Mouse (Mus musculus) stomach, embryonic 14.5 days (tissue): ENCODE results near the gene Nr2c2. TPM values are rescaled to one million over a fixed set of nuclear protein-coding genes. Genes with fewer than 3 reads are reported as not detected.
A peak's percentile ranks its signal among the peaks of the same experiment; 100 is the strongest.
"Not testable (repeated sequence)": the region's sequence is repeated elsewhere in the genome, so short reads cannot be mapped to it uniquely, and the experiment has no call there.

Experiments
- ATAC-seq: fragments of 200-750 bp; cut with Nextera tagmentation; 2 replicates; pipeline ENCODE4 v1.8.0; 2017; ENCODE audit warnings: low read depth, moderate TSS enrichment; ENCODE audit not compliant: insufficient number of reproducible peaks, insufficient read depth, low FRiP score
- H3K27ac ChIP-seq: fragments of 300-500 bp; sonication (generic); 2 replicates; pipeline ENCODE4 v1.5.1; 2014; ENCODE audit warnings: mild to moderate bottlenecking, low read length, moderate library complexity, mixed read lengths
- H3K27me3 ChIP-seq: fragments of 300-500 bp; sonication (generic); 2 replicates; pipeline ENCODE4 v1.6.1; 2014; ENCODE audit warnings: low read length, control low read depth, mixed read lengths; ENCODE audit not compliant: control insufficient read depth, insufficient read depth
- H3K36me3 ChIP-seq: fragments of 300-500 bp; sonication (generic); 2 replicates; pipeline ENCODE4 v1.6.1; 2014; ENCODE audit warnings: mild to moderate bottlenecking, control low read depth, low read length, moderate library complexity, mixed read lengths; ENCODE audit not compliant: control insufficient read depth, insufficient read depth
- H3K4me1 ChIP-seq: fragments of 300-500 bp; sonication (generic); 2 replicates; pipeline ENCODE4 v1.6.1; 2014; ENCODE audit warnings: low read length, control low read depth, mixed read lengths; ENCODE audit not compliant: control insufficient read depth, insufficient read depth
- H3K4me2 ChIP-seq: fragments of 300-500 bp; sonication (generic); replicated peaks from 2 replicates; pipeline ENCODE4 v1.6.1; 2014; ENCODE audit warnings: low read depth, low read length, control low read depth
- H3K4me3 ChIP-seq: fragments of 300-500 bp; sonication (generic); 2 replicates; pipeline ENCODE4 v1.5.1; 2014; ENCODE audit warnings: low read depth, low read length, control low read depth
- H3K9ac ChIP-seq: fragments of 300-500 bp; sonication (generic); replicated peaks from 2 replicates; pipeline ENCODE4 v1.6.1; 2014; ENCODE audit warnings: low read depth, mild to moderate bottlenecking, control low read depth, low read length, moderate library complexity, mixed read lengths
- H3K9me3 ChIP-seq: fragments of 300-500 bp; sonication (generic); 2 replicates; pipeline ENCODE4 v1.6.1; 2016; ENCODE audit warnings: low read depth, low read length, control low read depth; ENCODE audit not compliant: control insufficient read depth
- WGBS: fragments of 180-500 bp; shearing (Covaris S2); extraction: QIAGEN DNeasy Blood & Tissue Kit; methylation state at CpG from one replicate; pipeline ENCODE4 v1.1.7; 2014; 5-methylcytosine and 5-hydroxymethylcytosine counted together
- polyA plus RNA-seq: library from polyadenylated mRNA; unstranded; fragments of >200 nt; fragmentation: Nextera tagmentation; extraction: Ambion mirVana; gene quantifications from 2 replicates; pipeline ENCODE4 v1.2.1, GENCODE M21; 2014

The Nr2c2 gene
- polyA plus RNA-seq, 1 experiment from 2014 or later = 31.1 TPM

DNA sequence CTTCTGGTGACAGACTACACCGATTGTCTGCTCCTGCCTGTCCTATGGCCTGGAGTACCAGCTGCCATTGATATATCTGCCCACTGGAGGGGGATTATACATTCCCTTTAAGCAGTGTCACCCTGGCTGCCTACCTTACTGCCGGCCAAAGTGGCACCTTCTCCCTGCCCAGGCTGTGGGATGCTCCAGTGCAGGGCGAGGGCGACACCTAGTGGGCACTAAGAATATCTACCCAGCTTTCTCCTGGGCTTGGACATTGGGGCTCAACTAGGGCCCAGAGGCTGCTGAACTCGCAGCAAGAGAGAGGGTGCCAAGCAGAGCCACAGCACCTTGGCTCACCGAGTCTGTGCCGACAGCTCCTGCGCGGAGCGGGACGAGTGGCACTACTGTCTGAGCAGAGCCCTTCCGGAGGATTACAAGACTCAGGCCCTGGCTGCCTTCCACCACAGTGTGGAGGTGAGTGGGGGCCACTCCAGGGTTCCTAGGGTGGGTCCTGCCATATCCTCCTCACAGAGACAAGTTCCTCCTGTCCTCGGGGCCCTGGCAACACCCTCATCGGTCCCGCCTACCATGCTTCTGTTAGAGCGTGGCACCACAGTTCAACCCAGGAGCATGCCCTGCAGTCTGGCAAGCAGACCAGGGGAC is 23.9 kb upstream of the Nr2c2 start:
- 32% methylated on average over 16 of the region's 16 CpGs for WGBS
- no peaks in the 10 kb centered on the region for H3K9me3 ChIP-seq
- no peaks in the 10 kb centered on the region for H3K4me1 ChIP-seq
- no peak overlapping the region for H3K4me2 ChIP-seq
- H3K36me3 ChIP-seq = no peaks in the 10 kb centered on the region
- no peak overlapping the region for H3K4me3 ChIP-seq
- H3K27me3 ChIP-seq = no peaks in the 10 kb centered on the region
- H3K27ac ChIP-seq = no peak overlapping the region
- no peak overlapping the region for H3K9ac ChIP-seq
- ATAC-seq = peak; percentile 82

DNA sequence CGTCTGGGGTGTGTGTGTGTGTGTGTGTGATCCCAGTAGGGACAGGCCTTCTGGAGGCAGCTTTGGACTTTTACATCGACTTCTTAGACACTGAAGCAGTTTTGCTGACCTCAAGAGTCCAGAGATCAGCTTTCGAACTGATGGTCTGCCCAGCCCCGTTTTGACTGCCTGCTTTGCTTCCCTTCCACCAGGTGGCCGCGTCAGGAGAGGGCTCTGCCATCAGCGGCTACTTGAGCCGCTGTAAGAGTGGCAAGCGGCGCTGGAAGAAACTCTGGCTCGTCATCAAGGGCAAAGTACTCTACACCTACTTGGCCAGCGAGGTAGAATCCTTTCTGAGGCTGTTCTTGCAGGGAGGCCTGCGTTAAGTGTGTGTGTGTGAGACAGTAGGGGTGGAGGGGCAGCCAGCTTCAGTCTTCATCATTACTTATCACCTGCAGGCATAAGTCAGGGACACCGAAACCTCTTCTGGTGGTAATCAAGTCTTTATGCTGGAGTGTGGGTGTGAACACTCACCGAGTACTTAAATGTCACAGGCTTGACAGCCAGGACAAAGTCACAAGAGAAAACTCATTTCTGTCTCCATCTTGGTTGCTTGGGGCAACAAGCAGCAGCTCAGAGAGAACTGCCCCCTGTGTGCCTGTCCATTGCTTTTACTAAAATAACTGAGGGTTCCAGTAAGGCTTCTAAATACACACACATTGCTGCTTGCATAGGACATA is 19.9 kb upstream of the Nr2c2 start:
- H3K9me3 ChIP-seq = no peaks in the 10 kb centered on the region
- H3K4me3 ChIP-seq = no peak overlapping the region
- H3K27me3 ChIP-seq = no peaks in the 10 kb centered on the region
- no peaks in the 10 kb centered on the region for H3K36me3 ChIP-seq
- H3K9ac ChIP-seq = no peak overlapping the region
- H3K4me2 ChIP-seq = no peak overlapping the region
- no peak for ATAC-seq
- 44% methylated on average over 15 of the region's 15 CpGs for WGBS
- H3K4me1 ChIP-seq = no peaks in the 10 kb centered on the region
- H3K27ac ChIP-seq = no peak overlapping the region

DNA sequence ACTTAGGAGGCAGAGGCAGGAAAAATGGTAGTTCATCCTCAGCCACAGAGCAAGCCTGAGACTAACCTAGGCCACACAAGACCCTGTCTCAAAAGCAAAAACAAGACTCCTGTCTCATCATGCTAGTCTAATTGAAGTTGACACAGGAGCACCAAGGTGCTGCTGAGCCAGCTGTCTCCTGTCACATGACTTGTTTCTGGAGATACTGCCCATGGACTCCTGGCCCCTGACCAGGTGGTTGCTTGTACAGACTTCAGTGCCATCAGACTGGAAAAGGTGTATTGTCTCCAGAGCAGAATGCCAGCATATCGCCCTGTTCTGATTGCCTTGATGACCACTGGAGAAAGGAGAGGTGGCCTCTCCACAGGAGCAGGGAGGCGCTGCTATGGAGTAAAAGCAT is 10.5 kb upstream of the Nr2c2 start:
- Histone ChIP-seq H3K27me3 (no peaks in the 10 kb centered on the region), H3K4me1 (no peaks in the 10 kb centered on the region), H3K4me2 (no peak overlapping the region), H3K9ac (no peak overlapping the region), H3K27ac (no peak overlapping the region), H3K4me3 (no peak overlapping the region), H3K36me3 (no peaks in the 10 kb centered on the region), H3K9me3 (no peaks in the 10 kb centered on the region)
- ATAC-seq = no peak
- 93% methylated on average over 2 of the region's 2 CpGs for WGBS

DNA sequence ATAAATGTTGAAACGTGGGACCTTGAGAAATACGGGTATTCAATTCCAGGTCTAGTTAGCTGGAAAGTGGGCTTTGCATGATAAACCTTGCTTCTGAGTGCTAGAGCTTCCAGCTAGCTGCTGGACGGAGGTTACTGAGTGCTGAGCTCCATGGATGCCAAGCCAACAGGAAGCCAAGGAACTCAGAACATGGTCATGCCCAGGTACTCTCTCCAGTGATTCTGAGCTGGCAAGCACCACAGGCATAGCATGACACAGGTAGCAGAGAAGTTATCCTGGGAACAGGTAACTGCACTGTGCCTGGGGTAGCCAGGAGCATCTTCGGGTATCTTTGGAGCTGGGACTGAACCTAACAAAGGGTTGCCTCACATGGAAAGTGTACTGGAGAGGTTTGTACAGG is 8.4 kb upstream of the Nr2c2 start:
- Histone ChIP-seq H3K4me1 (no peaks in the 10 kb centered on the region), H3K27me3 (no peaks in the 10 kb centered on the region), H3K9me3 (no peaks in the 10 kb centered on the region), H3K4me2 (no peak overlapping the region), H3K36me3 (no peaks in the 10 kb centered on the region), H3K27ac (no peak overlapping the region), H3K4me3 (no peak overlapping the region), H3K9ac (no peak overlapping the region)
- no peak for ATAC-seq
- WGBS = 76% methylated on average over 4 of the region's 4 CpGs

DNA sequence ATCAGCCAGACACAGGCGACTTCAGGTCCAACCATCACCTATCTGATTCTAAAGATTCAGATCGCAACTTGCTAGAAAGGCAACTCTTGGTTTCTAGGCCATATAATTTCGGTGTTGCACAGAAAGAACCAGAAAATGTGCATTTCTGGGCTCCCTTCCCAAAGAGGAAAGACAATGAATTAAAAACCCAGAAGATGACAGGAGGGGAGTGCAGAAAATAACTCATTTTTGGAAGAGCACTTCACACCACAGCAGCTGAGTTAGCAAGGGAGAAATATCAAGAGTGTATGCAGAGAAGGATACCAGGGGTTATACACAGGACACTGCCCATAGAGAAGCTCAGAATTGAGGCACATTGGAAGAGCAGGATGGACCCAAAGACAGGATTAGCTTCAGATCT is 6.3 kb upstream of the Nr2c2 start:
- Histone ChIP-seq H3K27ac (no peak overlapping the region), H3K9ac (no peak overlapping the region), H3K9me3 (no peaks in the 10 kb centered on the region), H3K27me3 (no peaks in the 10 kb centered on the region), H3K36me3 (no peaks in the 10 kb centered on the region), H3K4me2 (no peak overlapping the region), H3K4me3 (no peak overlapping the region), H3K4me1 (no peaks in the 10 kb centered on the region)
- ATAC-seq = no peak
- 76% methylated on average over 3 of the region's 3 CpGs for WGBS

DNA sequence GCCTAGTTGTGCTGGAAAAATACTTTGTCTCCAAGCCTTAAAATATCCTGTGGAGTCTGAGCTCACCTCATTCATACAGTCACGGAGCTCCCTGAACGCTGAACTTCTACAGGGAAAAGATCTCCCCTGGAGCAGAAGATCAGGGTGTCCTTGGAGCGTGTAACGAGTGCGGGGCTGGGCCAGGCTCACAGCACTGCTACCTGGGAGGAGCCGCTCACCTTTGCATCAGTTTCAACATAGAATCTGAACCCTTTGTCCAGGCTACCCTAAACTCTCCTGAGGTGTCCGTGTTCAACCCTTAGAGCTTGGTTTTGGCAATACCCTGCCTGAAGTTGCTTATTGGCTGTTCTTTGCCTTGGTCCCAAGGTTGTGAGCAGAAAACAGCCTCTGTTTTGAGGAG is 2.0 kb upstream of the Nr2c2 start:
- H3K36me3 ChIP-seq, H3K4me2 ChIP-seq, H3K9me3 ChIP-seq, H3K27me3 ChIP-seq, ATAC-seq, H3K9ac ChIP-seq, H3K27ac ChIP-seq, H3K4me3 ChIP-seq: not testable (repeated sequence)
- WGBS = 88% methylated on average over 7 of the region's 7 CpGs
- H3K4me1 ChIP-seq = peaks cover 13% of the 10 kb centered on the region; the same call in 1 of the 2 replicates

DNA sequence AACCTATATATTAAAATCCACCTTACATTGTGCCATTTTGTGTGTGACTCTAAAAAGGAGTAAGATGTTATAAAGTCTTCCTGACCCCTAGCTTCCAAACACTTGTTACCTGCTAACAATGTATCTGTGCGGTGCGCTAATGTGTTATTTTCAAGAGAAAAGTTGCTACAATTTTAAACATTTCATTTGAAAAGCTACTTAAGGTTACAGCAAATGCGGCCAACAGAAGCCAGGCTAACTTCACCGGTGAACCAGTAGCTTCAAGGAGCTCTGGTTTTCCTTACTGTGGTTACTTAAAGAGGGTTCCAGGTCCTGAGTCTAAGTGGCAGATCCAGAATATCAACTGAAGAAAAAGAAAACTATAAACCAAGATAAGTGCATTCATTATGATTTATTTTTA is 1.2 kb upstream of the Nr2c2 start:
- H3K27me3 ChIP-seq = no peaks in the 10 kb centered on the region
- WGBS = 83% methylated on average over 4 of the region's 4 CpGs
- H3K36me3 ChIP-seq = no peaks in the 10 kb centered on the region
- H3K27ac ChIP-seq = no peak overlapping the region
- no peak overlapping the region for H3K9ac ChIP-seq
- 0 out of 2 replicates have a peak overlapping the region, but pooled peaks have one; percentile 73 for H3K4me3 ChIP-seq
- no peak for ATAC-seq
- H3K4me2 ChIP-seq = peak overlapping the region; percentile 77; the same call in 1 of the 2 replicates
- no peaks in the 10 kb centered on the region for H3K9me3 ChIP-seq
- peaks cover 18% of the 10 kb centered on the region; the same call in 1 of the 2 replicates for H3K4me1 ChIP-seq

DNA sequence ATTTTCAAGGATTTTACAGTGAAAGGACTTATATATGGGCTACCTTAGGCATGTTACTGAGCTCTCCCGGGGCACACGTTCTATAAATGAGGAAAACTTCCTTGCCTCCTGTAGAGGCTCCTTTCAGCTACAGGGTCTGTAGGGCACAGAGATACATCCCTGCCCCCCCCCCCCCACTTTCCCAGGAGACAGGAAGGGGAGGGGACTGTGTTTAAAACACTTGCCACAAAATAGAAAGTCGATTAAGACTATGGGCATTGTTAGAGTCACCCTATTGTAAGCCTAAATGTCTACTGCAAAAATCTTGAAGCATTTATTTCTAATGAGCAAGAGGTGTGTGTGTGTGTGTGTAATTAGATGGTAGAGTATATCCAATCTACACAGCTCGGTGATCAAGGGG is 693 bp upstream of the Nr2c2 start:
- H3K9ac ChIP-seq = peak overlapping the region; percentile 97
- peak overlapping the region; percentile 77 for H3K4me2 ChIP-seq
- H3K27ac ChIP-seq = peak overlapping the region; percentile 100
- H3K27me3 ChIP-seq = no peaks in the 10 kb centered on the region
- WGBS = 6% methylated on average over 4 of the region's 4 CpGs
- peak overlapping the region; percentile 73 for H3K4me3 ChIP-seq
- ATAC-seq = no peak
- H3K36me3 ChIP-seq = no peaks in the 10 kb centered on the region
- H3K9me3 ChIP-seq = no peaks in the 10 kb centered on the region
- H3K4me1 ChIP-seq = peaks cover 18% of the 10 kb centered on the region; the same call in 1 of the 2 replicates
